Mouse (Mus musculus): Measurements from ENCODE around the gene 1600014C10Rik.

The 1600014C10Rik gene

DNA sequence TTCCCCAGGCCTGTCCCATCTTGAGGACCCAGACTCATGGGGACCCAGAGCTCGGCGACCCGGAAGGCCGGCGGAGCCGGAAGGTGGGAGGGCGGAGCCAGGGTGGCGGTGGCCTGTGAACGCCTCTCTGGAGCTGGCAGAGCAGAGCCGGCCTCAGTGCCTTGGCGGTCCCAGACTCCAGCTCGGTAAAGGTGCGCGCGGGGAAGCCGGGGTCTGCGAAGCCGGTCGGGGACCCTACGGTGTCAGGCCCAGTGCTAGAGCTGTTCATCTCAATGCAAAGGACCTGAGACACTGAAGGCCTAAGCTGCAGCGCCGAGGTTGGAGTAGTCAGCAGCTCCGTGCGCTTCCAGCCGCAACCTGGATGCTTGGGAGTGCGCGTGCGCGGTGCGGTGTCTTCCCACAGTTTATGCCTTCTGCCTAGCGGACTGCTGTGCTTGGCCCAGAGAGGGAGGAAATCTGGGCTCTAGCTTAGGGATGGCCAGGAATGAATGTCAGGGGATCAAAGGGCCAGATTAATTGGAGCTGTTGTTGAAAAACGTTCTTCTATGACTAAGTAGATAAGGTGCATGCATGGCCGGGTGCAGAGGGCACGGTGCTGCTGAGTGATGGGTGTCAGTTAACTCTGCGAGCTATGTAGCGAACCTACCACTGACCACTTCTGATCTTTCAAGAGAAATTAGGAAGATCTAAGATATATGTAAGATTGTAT is 846 bp downstream of the 1600014C10Rik start:
- peak; percentile 87 for DNase-seq (ENCODE audit: low read depth)

DNA sequence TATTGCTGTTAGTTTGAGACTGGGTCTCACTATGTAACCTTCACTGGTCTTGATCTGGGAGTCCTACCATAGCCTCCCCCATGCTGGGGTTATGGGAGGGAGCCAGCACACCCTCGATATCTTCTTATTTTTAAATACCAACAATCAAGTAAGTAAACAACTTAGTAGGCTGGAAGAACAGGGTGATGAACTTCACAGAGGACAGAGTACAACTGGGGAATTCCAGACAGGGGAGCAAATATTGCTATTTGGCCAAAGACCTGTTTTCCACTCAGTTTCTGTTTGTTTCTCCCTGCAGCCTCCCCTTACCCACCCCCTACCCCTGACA is 1.4 kb downstream of the 1600014C10Rik start:
- DNase-seq (ENCODE audit: low read depth), result no peak

DNA sequence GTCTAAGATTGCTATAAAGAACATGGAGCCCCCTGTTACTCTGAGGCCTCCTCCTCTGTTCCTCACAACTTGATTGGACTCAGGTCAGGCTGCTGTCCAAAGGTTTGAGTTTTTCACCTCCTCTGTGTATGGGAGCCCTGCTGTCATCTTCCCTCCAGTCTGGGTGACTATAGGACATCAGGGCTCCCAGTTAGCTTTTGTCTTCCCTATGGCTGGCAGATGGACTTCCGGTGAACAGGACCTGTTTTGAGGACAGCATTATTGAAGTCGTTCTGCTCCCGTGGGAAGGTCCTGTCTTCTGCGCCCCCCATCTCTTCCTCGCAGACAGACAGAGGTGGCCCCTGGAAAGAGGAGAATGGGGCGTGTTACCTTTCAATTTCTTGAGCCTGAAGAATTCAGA is 1.8 kb downstream of the 1600014C10Rik start:
- peak; percentile 55 for DNase-seq (ENCODE audit: low read depth)

DNA sequence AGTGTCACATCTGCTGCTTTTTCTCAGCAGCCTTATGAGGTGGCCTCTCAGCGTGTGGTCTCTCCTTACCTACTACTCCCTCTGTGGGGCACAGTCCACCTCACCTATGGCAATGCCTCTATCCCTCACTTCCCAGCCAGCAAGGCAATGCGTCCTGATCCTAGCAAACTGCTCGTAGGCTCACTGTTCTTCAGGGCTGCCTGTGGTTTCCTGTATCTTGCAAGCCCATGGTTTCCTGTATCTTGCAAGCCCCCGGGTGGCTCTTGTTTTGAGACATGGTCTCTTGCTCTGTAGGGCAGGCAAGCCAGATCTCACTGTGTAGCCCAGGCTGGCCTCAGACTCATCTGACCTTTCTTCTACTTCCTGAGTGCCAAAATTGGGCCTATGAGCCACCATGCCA is 3.8 kb downstream of the 1600014C10Rik start:
- no peak for DNase-seq (ENCODE audit: low read depth)

DNA sequence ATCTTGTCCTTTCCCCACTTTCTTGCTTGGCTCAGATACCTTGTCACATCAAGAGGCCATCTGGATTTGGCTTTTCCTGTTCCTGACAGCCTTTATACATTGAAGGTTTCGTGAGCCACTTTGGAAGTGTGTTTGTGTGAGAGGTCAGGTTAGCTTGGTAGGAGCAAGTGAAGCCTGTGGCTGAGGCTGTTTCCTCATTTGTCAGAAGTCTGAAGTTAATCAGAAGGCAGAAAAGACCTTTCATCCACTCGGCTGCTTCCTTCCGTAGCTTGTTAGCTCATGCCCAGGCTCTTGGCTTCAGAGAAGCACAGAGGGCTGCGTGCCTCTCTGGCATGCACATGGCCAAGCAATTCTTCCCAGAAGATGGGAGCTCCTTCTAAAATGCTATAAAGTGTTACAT is 4.8 kb downstream of the 1600014C10Rik start:
- DNase-seq (ENCODE audit: low read depth), result peak; percentile 48

DNA sequence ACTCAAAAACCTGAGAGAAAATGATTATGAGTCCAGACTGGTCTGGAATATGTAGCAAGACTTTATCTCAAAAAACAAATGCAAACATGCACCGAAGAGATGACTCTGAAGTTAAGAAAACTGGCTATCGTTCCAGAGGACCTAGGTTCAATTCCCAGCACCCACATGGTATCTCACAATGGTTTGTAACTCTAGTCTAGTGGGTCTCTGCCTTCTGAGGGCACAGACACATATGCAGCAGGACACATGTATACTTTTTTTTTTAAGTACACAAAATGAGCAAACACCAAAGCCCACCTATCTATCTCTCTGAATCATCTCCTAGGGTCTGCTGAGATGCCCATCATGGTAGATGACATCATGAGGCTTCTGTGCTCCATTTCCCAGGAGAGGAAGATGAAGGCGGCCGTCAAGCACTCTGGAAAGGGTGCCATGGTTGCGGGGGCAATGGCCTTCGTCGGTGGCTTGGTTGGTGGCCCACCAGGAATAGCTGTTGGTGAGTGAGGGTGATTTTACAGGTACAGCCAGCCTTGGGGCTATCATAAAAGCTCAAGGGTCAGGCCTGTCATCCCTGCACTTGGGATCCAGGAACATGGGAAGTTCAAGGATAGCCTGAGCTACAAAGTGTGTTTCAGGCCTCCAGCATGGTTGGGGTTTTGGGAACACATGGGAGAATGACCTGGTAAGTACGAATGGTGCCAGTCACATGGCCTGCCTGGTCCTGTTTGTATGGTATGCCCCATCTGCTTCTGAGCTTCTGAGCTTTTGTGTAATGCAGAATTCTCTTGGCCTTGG is 5.5 kb downstream of the 1600014C10Rik start:
- peak; percentile 54 for DNase-seq (ENCODE audit: low read depth)

DNA sequence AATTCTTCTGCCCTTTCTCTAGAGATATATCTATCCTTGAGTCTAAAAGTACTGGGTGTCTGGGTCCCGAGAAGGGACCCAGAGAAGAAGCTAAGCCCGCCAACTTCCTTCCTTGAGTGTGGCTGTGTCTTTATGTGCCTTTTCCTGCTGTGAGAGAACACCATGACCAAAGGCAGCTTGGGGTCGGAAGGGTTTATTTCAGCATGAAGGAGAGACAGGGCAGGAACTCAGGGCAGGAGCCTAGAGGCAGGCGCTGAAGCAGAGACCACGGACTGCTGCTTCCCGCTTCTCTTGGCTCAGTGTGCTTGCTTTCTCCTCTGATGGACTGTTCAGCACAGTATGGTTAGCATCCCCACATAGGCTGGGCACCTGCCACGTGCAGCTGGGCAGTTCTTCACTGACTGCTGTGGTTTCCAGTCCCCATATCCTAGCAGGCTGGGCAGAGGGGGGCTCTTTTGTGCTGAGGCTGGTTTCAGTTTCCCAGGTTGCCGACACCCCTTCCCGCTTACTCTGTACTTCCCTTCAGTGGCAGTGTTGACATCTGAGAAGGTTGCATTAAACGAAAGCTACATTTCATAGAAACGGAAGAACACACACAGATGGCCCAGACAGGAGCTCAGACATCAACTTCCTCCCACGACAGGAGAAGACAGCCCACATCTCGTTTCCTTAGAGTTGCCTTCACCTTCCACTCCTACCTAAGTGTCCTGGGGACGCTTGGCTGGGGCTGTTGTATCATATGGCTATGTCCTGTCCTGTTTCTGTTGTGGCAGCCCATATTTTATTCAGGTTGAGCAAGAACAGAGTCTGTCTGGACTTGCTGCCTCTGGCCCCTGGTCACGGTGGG is 6.3 kb downstream of the 1600014C10Rik start:
- DNase-seq (ENCODE audit: low read depth), result peak; percentile 52

DNA sequence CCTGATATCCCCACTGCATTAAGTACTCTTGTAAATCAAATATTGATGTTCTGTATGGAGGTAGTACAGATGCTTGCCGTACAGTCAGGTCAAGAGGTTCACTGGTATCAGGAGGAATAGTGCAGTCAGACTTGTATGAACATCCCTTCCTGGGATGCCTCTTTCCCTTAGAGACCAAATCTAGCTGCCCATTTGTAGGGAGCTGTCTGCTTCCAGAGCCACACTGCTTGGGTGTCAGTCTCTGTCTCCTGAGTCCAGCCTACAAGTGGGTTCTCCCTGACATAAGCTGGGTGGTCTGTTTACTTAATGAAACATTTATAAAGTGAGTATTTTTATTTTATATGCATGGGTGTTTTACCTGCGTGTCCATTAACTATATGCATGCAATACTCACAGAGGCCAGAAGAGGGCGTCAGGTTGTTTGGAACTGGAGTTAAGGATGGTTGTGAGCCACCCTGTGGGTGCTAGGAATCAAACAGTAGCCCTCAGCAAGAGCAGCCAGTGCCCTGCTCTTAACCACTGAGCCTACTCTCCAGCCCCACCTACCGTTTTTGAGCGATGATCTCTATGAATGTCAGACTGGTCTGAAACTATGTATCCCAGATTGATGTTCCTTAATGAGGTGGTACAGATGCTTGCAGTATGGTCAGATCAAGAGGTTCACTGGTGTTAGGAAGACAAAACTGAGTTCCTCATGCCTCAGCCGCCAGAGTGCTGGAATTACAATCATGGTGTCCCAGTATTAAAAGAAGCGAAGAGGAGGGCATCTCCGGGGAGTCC is 7.2 kb downstream of the 1600014C10Rik start:
- DNase-seq (ENCODE audit: low read depth), result peak; percentile 70

DNA sequence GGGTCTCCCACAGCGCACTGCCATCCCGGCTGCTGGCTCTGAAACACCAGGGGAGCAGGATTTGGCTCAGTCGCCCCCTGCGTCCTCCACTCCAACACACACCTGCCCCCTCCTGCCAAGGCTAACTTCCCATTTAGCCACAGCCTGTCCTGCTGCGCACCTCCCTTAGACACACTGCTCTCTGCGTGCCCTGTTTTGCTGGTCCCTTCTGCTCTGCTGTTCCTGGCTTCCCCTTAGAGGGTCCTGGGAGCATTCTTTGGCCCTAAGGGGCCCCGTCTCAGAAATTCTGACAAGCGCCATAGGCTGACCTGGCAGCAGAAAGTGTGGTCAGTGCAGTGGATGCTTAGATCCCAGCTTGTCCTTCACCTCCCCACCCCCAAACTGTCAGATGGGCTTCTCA is 8.1 kb downstream of the 1600014C10Rik start:
- DNase-seq (ENCODE audit: low read depth), result peak; percentile 54

DNA sequence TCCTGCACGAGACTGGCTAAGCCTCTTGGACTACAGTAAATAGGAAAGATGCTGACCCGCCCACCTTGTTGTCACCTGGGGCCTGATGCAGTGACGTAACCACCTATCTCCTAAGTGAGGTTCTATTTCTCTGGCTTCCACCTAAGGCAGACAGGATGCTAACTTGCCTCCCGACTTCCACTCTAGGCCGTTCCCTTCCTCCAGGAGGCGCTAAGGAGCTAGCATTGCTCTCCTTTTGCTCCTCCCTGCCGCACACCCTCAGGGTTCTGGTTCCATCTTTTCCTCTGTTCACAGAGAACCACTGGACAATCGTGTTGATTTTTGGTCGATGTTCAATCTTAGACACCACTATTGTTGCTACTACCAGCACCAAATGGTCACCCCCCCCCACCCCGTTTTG is 8.6 kb downstream of the 1600014C10Rik start:
- DNase-seq (ENCODE audit: low read depth), result peak; percentile 64

DNA sequence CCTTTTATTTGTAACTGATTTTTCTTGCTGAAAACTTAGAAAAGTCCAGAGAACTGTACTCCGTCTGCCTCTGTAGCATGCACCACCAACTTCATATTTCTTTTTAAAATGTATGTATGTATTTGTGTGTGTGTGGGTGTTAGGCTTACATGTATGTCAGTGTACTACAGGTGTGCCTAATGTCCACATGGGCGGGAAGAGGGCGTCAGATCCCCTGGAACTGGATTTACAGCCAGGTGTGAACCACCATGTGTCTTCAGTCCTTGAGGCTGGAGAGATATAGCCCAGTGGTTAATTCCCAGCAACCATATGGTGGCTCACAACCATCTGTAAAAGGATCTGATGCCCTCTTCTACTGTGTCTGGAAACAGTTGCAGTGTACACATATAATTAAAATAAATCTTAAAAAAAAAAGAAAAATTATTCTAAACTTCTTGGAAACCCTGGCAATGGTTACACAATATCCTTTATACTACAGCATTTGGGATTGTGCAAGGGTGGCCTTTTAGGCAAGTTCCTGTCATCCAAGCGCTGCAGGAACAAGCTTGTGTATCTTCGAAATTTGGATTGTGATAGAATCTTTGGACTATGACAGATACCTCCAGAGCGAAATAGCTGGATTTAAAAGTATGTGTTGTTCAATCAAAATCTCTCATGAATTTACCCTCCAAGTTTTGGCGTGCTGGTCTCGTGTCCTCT is 17.0 kb downstream of the 1600014C10Rik start:
- peak; percentile 58 for DNase-seq (ENCODE audit: low read depth)

DNA sequence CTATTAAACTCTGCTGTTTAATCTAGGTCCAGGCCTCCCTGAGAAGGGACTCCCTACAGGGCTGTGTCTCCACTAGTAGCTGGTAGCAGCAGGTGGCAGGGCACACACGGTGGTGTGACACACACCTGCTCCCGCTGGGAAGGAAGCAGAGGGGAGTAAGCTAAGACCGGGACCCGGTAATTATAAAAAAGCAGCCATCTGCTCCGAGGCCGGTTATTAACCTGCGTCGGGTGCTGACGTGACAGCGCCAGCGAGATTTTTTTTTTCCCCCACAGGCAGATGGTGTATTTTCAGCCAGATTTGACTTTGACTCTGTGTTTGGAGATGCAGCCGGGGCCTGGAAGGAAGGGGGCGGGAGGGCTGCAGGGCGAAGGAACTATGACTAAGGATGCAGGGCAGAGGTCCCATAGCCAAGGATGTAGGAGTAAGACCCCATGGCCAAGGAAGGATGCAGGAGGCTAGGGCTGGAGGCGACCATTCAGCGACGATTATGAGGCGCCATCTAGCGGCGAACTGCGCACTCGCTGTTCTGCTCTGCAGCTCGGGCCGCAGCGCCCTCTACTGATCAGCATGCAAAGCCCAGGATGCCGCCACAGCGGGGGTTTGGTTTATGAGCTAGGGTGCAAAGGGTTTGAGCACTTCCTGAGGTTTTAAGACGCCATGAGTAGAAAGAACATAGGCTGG is 17.7 kb downstream of the 1600014C10Rik start:
- DNase-seq (ENCODE audit: low read depth), result peak; percentile 92

DNA sequence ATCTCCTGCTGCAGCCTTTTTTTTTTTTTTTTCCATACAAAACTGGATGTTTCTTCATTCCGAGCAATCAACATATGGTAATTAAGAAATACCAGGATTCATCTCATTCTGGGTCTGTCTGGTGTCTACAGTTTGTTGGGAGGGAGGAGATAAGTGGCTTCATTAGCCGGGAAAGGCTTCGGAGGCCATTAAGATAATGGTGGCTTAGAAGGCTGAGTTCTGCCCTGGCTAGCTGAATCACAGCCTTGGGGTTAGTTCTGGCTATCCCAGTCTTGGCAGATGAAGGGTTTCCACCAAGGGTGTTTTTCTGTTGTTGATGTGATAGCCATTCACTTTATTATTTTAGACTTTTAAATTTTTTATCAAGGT is 18.3 kb downstream of the 1600014C10Rik start:
- no peak for DNase-seq (ENCODE audit: low read depth)

DNA sequence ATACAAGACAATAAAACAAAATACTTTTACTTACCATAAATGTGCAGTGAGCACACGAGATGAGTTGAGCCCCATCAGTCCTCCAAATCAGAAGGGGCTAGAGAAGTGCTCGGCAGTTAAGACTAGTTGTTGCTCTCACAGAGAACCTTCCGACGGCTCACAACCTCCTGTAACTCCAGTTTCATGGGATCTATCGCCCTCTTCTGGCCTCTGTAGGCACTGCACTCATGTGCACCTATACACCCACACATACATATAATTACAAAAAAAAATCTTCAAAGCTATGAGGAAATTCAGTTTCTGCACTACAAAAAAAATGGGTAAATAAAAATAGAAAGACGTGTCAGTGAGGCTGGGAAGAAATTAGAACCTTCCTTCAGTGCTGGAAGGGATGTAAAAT is 21.3 kb downstream of the 1600014C10Rik start:
- DNase-seq (ENCODE audit: low read depth), result peak; percentile 40

DNA sequence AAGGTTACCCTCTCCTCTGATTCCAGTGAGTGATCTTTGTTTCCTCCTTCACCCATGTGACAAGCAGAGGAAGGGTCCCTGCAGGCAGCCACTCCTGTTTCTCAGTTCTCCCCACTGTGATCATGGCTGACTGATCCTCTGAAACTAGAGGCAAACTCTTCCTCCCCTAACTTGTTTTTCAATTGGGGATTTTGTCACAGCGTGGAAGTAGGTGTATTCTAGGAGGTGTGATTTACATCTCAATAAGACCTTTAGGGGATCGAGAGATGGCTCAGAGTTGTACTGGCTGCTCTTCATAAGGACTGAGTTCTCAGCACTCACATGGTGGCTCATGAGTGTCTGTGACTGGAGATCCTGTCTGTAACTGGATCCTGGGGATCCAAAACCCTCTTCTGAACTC is 22.8 kb downstream of the 1600014C10Rik start:
- DNase-seq (ENCODE audit: low read depth), result no peak

DNA sequence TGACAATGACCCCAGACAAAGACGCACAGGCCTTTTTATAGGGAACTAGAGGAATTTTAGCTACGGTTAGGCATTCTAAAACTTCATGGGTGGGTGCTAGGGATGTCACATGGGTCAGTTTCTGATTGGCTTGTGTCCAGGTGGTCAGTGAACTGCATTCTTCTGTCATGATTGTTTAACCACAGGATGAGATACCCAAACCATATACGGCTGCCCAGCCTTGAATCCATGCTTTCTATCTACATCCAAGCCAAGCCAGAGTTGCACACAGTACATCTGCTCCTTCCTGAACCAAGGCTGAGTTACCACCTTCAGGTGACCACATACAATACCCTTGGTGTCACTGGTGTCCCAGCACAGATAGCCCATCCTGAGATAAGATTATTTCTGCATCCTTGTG is 23.5 kb downstream of the 1600014C10Rik start:
- peak; percentile 52 for DNase-seq (ENCODE audit: low read depth)

DNA sequence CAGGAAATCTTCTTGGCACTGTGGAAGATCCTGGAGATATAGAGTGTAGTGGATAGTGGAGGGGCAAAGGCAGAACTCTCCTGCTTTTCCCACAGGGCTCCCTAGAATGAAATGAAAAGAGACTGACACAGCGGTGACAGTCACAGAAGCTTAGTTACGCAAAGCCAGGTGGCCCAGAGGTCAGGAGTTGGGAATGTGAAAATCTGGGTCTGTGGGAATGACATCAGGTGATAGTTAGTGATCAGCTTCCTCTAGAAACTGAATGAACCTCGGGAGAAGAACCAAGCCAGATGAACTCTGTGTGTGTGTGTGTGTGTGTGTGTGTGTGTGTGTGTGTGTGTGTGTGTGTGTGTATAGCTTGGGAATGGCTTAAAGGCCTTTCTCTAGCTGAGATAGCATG is 26.0 kb downstream of the 1600014C10Rik start:
- no peak for DNase-seq (ENCODE audit: low read depth)

DNA sequence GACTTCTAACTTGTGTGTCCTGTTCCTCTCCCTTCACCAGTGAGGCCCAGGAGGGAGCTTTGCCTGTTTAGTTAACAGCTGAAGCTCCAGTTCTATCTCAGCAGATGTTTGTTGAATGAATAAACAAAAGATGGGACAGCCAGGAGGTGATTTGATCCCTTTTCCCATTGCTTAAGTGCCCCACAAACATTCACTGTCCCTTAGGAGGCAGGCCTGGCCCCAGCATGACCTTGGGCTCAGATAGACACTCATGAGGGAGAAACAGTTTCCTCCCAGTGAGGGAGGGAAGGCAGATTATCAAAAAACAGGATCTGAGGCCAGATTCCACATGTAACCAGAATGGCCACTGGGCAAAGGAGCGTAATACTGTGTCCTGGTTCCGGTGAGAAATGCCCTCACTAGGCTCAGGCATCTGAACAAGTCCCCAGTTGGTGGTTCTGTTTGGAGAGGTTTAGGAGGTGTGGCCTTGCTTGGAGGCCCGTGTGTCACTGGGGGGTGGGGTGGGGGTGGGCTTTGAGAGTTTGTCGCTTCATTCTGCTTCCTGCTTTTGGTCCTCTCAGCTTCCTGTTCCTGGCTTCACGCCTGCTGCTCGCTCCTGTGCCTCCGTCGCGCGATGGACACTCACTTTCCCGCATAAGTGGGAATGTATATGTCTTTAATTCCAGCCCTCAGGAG is 26.6 kb downstream of the 1600014C10Rik start:
- DNase-seq (ENCODE audit: low read depth), result no peak

DNA sequence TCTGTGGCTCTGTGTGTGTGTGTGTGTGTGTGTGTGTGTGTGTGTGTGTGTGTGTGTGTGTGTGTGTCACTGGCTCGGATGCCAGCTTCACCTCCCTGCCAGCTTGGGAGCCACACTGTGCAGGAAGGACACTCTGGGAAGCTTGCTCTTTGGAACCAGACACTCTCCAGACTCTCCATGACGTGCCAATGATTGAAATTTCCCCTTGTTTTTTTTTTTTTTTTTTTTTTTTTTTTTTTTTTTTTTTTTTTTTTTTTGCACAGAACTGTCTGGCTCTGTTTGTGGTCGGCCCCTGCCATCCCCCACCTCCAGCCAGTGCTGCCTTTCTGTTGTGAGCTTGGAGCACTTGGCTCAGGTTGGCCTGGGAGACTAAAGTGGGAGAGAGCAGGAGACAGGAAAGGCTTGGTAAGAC is 29.6 kb downstream of the 1600014C10Rik start:
- DNase-seq (ENCODE audit: low read depth), result no peak

Data from NIH3T3 (cell line).